In the genomic region with DNA sequence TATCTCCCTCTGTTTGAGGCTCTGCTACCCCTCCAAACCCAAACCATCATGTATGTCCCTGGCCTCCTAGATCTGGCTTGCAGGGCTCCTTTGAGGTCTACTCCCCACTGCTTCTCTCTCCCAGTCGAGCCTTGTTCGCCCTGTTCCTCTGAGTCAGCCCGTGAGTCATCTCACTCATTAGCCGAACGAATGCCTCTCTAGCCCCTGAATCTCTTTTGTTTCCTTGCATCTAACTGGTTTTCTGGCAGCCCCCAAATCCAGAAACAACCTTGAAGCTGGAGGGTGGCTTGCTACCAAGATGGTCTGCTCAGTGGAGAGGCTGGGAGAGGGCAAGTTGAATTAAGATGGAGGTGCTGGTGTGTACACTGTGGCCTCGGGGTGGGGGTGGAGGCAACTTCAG, we compare ENCODE assay signal across 15 mouse cellular contexts.
DNase-seq lines count a peak whose midpoint lies in the region; ATAC-seq lines count a peak whose summit lies in the region.
"Had no signal": no experiment of that assay in that cellular context is flagged by ENCODE, and none has a peak within 500 bp of the region (broad histone marks: within the 10 kb centered on the region; RNA-seq: fewer than 3 reads in every experiment).

No protein-coding gene starts in this region.

- no peak for DNase-seq in frontal cortex, adult 2 months (ENCODE audit: extremely low spot score in 1 of 2, low spot score in 1 of 2)
- DNase-seq in 3T3-L1 (ENCODE audit: low read depth, low spot score) (peak; percentile 90), NIH3T3 (ENCODE audit: low read depth) (peak; percentile 91)
- DNase-seq in brain, adult 2 months (ENCODE audit: low read depth, low spot score) = peak; percentile 88
- DNase-seq in lung, adult 18-20 months = no peak
- no peak for DNase-seq in cerebellum, adult 8-10 months
- DNase-seq in layer of hippocampus, adult 8-10 months (ENCODE audit: low spot score in 2 of 2) = no peak
- DNase-seq: cerebellum, adult 9-10 months; forebrain, postnatal 0 days; kidney, adult 2 months; kidney, postnatal 10 days; thymus, postnatal 36 days had no signal

- ATAC-seq in frontal cortex, adult (ENCODE audit: low TSS enrichment) = peak; percentile 71
- ATAC-seq: forebrain, postnatal 0 days; lung, postnatal 0 days; Patski had no signal

Comparison
In these comparisons a context has a peak if more than half of its experiments do, and no peak if none do; other contexts are left out.
1. DNase-seq: peak in 3T3-L1 (single experiment), NIH3T3 (single experiment) and brain, adult 2 months (single experiment); none in frontal cortex, adult 2 months (0 of 2), lung, adult 18-20 months (0 of 2), cerebellum, adult 8-10 months (single experiment) and layer of hippocampus, adult 8-10 months (0 of 2).